Mouse (Mus musculus) E14TG2a.4 (cell line): ENCODE results near the gene Ifi27l2a.
"Not testable (repeated sequence)": the region's sequence is repeated elsewhere in the genome, so short reads cannot be mapped to it uniquely, and the experiment has no call there.

Source experiments
- CTCF ChIP-seq: conservative IDR thresholded peaks from 2 replicates; pipeline ENCODE4 v1.5.1; 2014; ENCODE audit warnings: low read length
- POU5F1 ChIP-seq: IDR thresholded peaks from 2 replicates; pipeline ENCODE4 v1.6.1; 2014; ENCODE audit warnings: low read length, borderline replicate concordance

DNA sequence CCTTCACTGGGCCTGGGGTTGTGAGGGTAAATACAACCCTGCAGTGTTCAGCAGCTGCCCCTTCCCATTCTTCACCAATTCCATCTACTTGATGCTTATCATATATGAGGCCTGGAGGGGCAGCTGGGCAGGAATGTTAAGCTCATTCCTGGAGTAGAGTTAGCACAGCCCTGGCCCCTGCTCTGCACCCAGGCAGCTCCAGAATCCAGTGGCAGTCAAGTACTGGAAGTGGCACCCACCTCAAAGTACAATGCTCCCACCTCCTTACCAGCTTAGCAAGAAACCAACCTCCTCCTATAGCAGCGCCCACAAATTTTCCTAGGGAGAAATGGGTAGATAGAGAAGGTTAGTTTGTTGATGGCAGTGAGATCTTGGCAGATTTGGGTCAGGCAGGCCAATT, 13.2 kb upstream of the Ifi27l2a start:
- TF ChIP-seq CTCF, POU5F1: not testable (repeated sequence)
